Mouse (Mus musculus) bone marrow macrophage, adult 2 months (primary cell): ENCODE results near the gene Scamp1.

Experiments
- CTCF ChIP-seq: IDR thresholded peaks from 2 replicates; pipeline ENCODE4 v1.5.1; 2012; ENCODE audit warnings: low read depth, mild to moderate bottlenecking, low read length, moderate library complexity
- POLR2A ChIP-seq: IDR thresholded peaks from 2 replicates; pipeline ENCODE4 v1.6.1; 2012; ENCODE audit warnings: mild to moderate bottlenecking, low read depth, low read length, borderline replicate concordance

DNA sequence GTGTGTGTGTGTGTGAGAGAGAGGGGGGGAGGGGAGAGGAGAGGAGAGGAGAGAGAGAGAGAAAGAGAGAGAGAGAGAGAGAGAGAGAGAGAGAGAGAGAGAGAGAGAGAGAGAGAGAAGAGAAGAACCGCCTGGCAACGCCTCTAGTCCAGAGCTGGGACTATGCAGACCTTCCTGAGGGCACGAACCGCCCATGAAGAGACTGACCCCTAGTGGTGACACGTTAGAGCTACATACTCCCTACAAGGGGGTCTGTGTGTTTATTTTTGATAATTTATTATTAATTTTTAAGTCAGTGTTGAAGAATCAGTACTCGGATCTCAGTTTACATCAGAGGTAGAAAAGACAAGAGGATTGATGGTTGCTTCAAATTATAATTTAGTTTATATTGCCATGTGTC is 80.4 kb downstream of the Scamp1 start:
- TF ChIP-seq CTCF (peak; percentile 85), POLR2A (no peak)
